Mouse (Mus musculus): Measurements from ENCODE around the gene Zbtb18. TPM values are rescaled to one million over a fixed set of nuclear protein-coding genes. Genes with fewer than 3 reads are reported as not detected.

Zbtb18 gene
- 1.1 and 1.3 TPM in 2 replicates for polyA plus RNA-seq (2015; fragmentation: Nextera tagmentation; extraction: Ambion mirVana)

DNA sequence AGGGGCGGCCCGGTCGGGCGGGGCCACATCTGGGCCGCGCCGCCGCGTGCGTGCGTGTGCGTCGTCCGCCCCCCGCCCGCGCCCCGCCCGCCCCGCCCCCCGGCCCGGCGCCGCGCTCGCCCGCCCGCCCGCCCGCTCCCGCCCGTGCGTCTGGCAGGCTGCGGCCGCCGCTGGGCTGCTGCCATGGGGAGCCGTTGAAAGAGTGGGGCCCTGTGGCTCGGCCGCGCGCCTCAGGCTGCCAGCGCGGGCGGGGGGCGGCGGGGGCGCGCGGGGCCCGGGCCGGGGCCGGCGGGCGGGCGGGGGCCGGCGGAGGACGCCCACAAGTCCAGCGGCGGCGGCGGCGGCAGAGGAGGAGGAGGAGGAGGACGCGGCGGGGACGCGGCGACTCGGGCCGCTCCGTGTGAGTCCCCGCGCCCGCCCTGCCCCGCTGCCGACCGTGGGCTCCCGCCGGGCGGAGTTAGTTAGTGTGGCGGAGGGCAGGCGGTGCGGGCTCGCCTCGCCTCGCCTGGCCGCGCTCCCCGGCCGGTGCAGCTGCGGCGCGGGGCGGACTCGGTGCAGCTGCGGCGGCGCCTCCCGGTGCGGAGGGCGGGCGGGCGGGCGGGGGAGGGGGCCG, at the start of gene Zbtb18:
Gene Zbtb18 (plus strand): TSS at position 156 of the 613 bp plus-strand sequence.
- peak; percentile 16 for ATAC-seq
- Histone ChIP-seq H3K27ac (ENCODE audit: low read length) (peak within 1 kb of the TSS; percentile 97), H3K4me2 (ENCODE audit: low read depth, low read length) (peak within 1 kb of the TSS; percentile 91), H3K9ac (ENCODE audit: low read depth, low read length) (peak within 1 kb of the TSS; percentile 90), H3K9me3 (ENCODE audit: control insufficient read depth, low read length) (no peaks in the 10 kb centered on the region), H3K27me3 (replicated peaks; ENCODE audit: control insufficient read depth, insufficient read depth, low read length) (no peaks in the 10 kb centered on the region), H3K4me1 (ENCODE audit: control insufficient read depth, insufficient read depth, low read length) (peaks cover 4% of the 10 kb centered on the region; the same call in 1 of the 2 replicates), H3K36me3 (ENCODE audit: control insufficient read depth, insufficient read depth, low read length) (peaks cover under 1% of the 10 kb centered on the region; the same call in 1 of the 2 replicates), H3K4me3 (ENCODE audit: low read length) (peak within 1 kb of the TSS; percentile 76)
- WGBS, result under 1% methylated on average over 36 of the region's 106 CpGs

DNA sequence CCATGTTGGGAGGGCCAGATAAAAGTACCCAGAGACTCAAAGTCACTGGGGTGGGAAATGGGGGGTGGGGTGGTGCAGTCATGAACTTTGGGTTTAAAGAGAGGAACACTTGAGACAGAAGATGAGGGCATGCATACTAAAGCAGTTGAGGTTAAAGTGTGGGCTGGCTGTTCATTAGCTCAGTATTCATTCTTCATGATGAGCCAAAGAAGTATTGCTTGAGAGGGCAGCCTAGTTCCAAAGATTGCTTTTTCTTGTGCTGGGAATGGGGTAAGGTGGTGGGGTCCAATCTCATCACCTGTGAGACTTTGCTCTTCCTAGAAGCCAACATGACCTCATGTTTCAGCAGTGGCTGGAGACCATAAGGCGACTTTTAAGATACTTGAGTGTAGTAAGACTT, 44.7 kb upstream of the Zbtb18 start:
- H3K27me3 ChIP-seq (replicated peaks; ENCODE audit: control insufficient read depth, insufficient read depth, low read length), result no peaks in the 10 kb centered on the region
- H3K27ac ChIP-seq (ENCODE audit: low read length), result no peak overlapping the region
- H3K9me3 ChIP-seq (ENCODE audit: control insufficient read depth, low read length), result no peaks in the 10 kb centered on the region
- H3K36me3 ChIP-seq (ENCODE audit: control insufficient read depth, insufficient read depth, low read length), result no peaks in the 10 kb centered on the region
- no peaks in the 10 kb centered on the region for H3K4me1 ChIP-seq (ENCODE audit: control insufficient read depth, insufficient read depth, low read length)
- no peak overlapping the region for H3K4me2 ChIP-seq (ENCODE audit: low read depth, low read length)
- H3K4me3 ChIP-seq (ENCODE audit: low read length), result no peak overlapping the region
- WGBS, result 89% methylated on average over 1 of the region's 1 CpGs
- no peak overlapping the region for H3K9ac ChIP-seq (ENCODE audit: low read depth, low read length)
- ATAC-seq, result no peak

- H3K9me3 ChIP-seq (ENCODE audit: control insufficient read depth, low read length), result no peaks in the 10 kb centered on the region
- H3K36me3 ChIP-seq (ENCODE audit: control insufficient read depth, insufficient read depth, low read length), result no peaks in the 10 kb centered on the region
- H3K4me2 ChIP-seq (ENCODE audit: low read depth, low read length), result no peak overlapping the region
- no peaks in the 10 kb centered on the region for H3K27me3 ChIP-seq (replicated peaks; ENCODE audit: control insufficient read depth, insufficient read depth, low read length)
- no peak overlapping the region for H3K4me3 ChIP-seq (ENCODE audit: low read length)
- ATAC-seq, result no peak
- H3K4me1 ChIP-seq (ENCODE audit: control insufficient read depth, insufficient read depth, low read length), result no peaks in the 10 kb centered on the region
- no peak overlapping the region for H3K9ac ChIP-seq (ENCODE audit: low read depth, low read length)
- WGBS, result 74% methylated on average over 6 of the region's 6 CpGs
- no peak overlapping the region for H3K27ac ChIP-seq (ENCODE audit: low read length)
Observed at GRCm38 (mm10) chr1:177405170-177405569, 37.0 kb upstream of the Zbtb18 start.

GRCm38 (mm10) chr1:177408690-177409089, 33.5 kb upstream of the Zbtb18 start:
- no peak for ATAC-seq
- Histone ChIP-seq H3K4me3 (ENCODE audit: low read length) (no peak overlapping the region), H3K27ac (ENCODE audit: low read length) (no peak overlapping the region), H3K4me2 (ENCODE audit: low read depth, low read length) (no peak overlapping the region), H3K9ac (ENCODE audit: low read depth, low read length) (no peak overlapping the region), H3K27me3 (replicated peaks; ENCODE audit: control insufficient read depth, insufficient read depth, low read length) (no peaks in the 10 kb centered on the region), H3K36me3 (ENCODE audit: control insufficient read depth, insufficient read depth, low read length) (no peaks in the 10 kb centered on the region), H3K9me3 (ENCODE audit: control insufficient read depth, low read length) (no peaks in the 10 kb centered on the region), H3K4me1 (ENCODE audit: control insufficient read depth, insufficient read depth, low read length) (no peaks in the 10 kb centered on the region)
- WGBS, result 63% methylated on average over 3 of the region's 3 CpGs

DNA sequence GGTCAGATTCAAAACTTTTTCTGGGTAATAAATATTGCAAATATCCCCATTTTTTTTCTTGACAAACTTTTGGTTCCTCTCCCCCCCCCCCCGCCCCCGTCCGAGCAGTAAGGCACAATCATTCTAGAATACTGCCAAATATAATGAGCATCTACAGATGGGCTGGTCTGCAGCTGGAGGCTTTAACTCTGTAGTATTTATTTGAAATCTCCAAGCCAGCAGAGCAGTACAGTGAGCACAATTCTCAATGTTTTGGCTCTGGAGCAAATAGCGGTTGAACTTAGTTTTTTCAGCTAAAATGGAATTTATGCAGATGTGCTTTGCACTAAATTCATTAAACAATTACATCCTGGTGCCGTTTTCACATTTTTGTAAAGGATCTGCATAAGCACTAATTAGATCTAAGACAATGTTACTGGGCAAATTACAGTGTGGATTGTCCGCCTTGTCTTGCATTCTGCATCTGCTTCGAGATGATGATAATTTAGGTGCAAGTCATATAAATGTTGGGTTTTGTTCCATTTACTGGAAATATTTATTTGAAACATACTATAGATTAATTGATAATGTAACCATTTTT, 31.3 kb upstream of the Zbtb18 start:
- H3K27me3 ChIP-seq (replicated peaks; ENCODE audit: control insufficient read depth, insufficient read depth, low read length), result no peaks in the 10 kb centered on the region
- no peaks in the 10 kb centered on the region for H3K36me3 ChIP-seq (ENCODE audit: control insufficient read depth, insufficient read depth, low read length)
- H3K4me1 ChIP-seq (ENCODE audit: control insufficient read depth, insufficient read depth, low read length), result no peaks in the 10 kb centered on the region
- no peak overlapping the region for H3K4me3 ChIP-seq (ENCODE audit: low read length)
- H3K9me3 ChIP-seq (ENCODE audit: control insufficient read depth, low read length), result no peaks in the 10 kb centered on the region
- no peak for ATAC-seq
- no peak overlapping the region for H3K27ac ChIP-seq (ENCODE audit: low read length)
- WGBS, result 64% methylated on average over 7 of the region's 7 CpGs
- H3K4me2 ChIP-seq (ENCODE audit: low read depth, low read length), result no peak overlapping the region
- no peak overlapping the region for H3K9ac ChIP-seq (ENCODE audit: low read depth, low read length)

DNA sequence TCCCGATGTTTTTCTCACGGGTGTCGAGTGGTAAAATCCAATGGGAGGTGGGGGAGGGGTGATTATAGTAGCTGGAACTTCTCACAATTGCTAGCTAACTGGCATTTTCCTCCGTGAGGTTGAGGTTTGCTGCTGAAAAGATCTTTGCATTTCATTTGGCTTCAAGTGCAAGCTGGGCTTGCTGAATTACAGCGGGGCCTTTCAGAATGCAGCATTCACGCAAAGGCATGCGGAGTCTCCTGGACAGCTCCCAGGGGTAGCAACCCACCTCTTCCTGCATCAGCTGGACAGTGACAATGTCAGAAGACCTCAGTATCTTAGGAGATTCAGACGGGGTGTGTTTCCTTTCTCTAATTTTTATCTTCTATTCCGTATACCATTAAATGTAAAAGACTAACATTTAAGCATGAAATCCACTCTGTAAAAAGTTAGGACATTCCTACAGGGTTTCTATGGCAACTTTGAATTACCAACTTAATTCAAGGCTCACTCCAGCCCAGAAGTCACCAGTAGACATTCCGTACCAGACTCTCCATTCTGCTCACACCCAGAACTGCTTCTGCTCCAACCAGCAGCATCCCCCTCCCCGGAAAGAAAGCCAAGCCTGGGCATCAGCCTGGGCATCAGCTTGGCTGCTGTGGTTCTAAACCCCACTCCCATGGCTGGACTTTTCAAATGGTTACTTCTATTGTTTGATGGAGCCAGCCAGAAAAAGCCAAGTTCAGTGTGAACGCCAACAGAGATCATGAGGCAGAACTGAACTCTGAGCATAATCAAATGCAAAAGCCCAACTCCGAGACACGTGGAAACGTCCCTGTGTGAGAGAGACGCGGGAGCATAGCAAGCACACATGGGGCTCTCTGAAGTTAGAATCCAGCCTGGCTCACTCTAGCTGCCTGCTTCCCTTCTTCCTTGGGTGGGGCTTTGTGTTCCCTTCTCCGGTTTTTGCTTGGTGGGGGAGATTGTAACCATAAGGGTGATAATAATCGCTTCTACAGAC, 30.5 kb upstream of the Zbtb18 start:
- Histone ChIP-seq H3K4me3 (ENCODE audit: low read length) (no peak overlapping the region), H3K4me1 (ENCODE audit: control insufficient read depth, insufficient read depth, low read length) (no peaks in the 10 kb centered on the region), H3K36me3 (ENCODE audit: control insufficient read depth, insufficient read depth, low read length) (no peaks in the 10 kb centered on the region), H3K4me2 (ENCODE audit: low read depth, low read length) (no peak overlapping the region), H3K9ac (ENCODE audit: low read depth, low read length) (no peak overlapping the region), H3K27ac (ENCODE audit: low read length) (no peak overlapping the region), H3K9me3 (ENCODE audit: control insufficient read depth, low read length) (no peaks in the 10 kb centered on the region), H3K27me3 (replicated peaks; ENCODE audit: control insufficient read depth, insufficient read depth, low read length) (no peaks in the 10 kb centered on the region)
- ATAC-seq, result no peak
- 48% methylated on average over 19 of the region's 19 CpGs for WGBS

- no peak overlapping the region for H3K9ac ChIP-seq (ENCODE audit: low read depth, low read length)
- no peaks in the 10 kb centered on the region for H3K36me3 ChIP-seq (ENCODE audit: control insufficient read depth, insufficient read depth, low read length)
- no peak overlapping the region for H3K4me2 ChIP-seq (ENCODE audit: low read depth, low read length)
- no peaks in the 10 kb centered on the region for H3K27me3 ChIP-seq (replicated peaks; ENCODE audit: control insufficient read depth, insufficient read depth, low read length)
- 67% methylated on average over 12 of the region's 12 CpGs for WGBS
- no peak for ATAC-seq
- no peak overlapping the region for H3K27ac ChIP-seq (ENCODE audit: low read length)
- no peaks in the 10 kb centered on the region for H3K4me1 ChIP-seq (ENCODE audit: control insufficient read depth, insufficient read depth, low read length)
- H3K4me3 ChIP-seq (ENCODE audit: low read length), result no peak overlapping the region
- no peaks in the 10 kb centered on the region for H3K9me3 ChIP-seq (ENCODE audit: control insufficient read depth, low read length)
Observed at GRCm38 (mm10) chr1:177419331-177419730, 22.8 kb upstream of the Zbtb18 start.

- 74% methylated on average over 6 of the region's 6 CpGs for WGBS
- Histone ChIP-seq H3K9me3 (ENCODE audit: control insufficient read depth, low read length) (no peaks in the 10 kb centered on the region), H3K27ac (ENCODE audit: low read length) (no peak overlapping the region), H3K27me3 (replicated peaks; ENCODE audit: control insufficient read depth, insufficient read depth, low read length) (no peaks in the 10 kb centered on the region), H3K4me3 (ENCODE audit: low read length) (no peak overlapping the region), H3K4me2 (ENCODE audit: low read depth, low read length) (no peak overlapping the region), H3K36me3 (ENCODE audit: control insufficient read depth, insufficient read depth, low read length) (no peaks in the 10 kb centered on the region), H3K9ac (ENCODE audit: low read depth, low read length) (no peak overlapping the region), H3K4me1 (ENCODE audit: control insufficient read depth, insufficient read depth, low read length) (no peaks in the 10 kb centered on the region)
- ATAC-seq, result no peak
Observed at GRCm38 (mm10) chr1:177420126-177420525, 22.0 kb upstream of the Zbtb18 start.

GRCm38 (mm10) chr1:177427862-177428261, 14.3 kb upstream of the Zbtb18 start:
- no peaks in the 10 kb centered on the region for H3K9me3 ChIP-seq (ENCODE audit: control insufficient read depth, low read length)
- no peak overlapping the region for H3K4me3 ChIP-seq (ENCODE audit: low read length)
- no peak overlapping the region for H3K4me2 ChIP-seq (ENCODE audit: low read depth, low read length)
- no peak overlapping the region for H3K27ac ChIP-seq (ENCODE audit: low read length)
- no peaks in the 10 kb centered on the region for H3K27me3 ChIP-seq (replicated peaks; ENCODE audit: control insufficient read depth, insufficient read depth, low read length)
- no peaks in the 10 kb centered on the region for H3K4me1 ChIP-seq (ENCODE audit: control insufficient read depth, insufficient read depth, low read length)
- H3K9ac ChIP-seq (ENCODE audit: low read depth, low read length), result no peak overlapping the region
- H3K36me3 ChIP-seq (ENCODE audit: control insufficient read depth, insufficient read depth, low read length), result no peaks in the 10 kb centered on the region
- WGBS, result 74% methylated on average over 5 of the region's 5 CpGs
- no peak for ATAC-seq

Measured in intestine, embryonic 16.5 days (tissue).